Mouse (Mus musculus) myocyte (in vitro differentiated cells): ENCODE measurements at regions not wholly inside any gene's neighbourhood (a gene's known extent, or its start where the extent isn't known, plus 50 kb on each side); places are given as distances from the start of the nearest gene placed in this dataset.

Experiments used
- E2F4 ChIP-seq: IDR thresholded peaks from one replicate; pipeline ENCODE4 v1.6.1; 2011; ENCODE audit warnings: mild to moderate bottlenecking, control low read depth, moderate library complexity; ENCODE audit not compliant: insufficient read depth
- POLR2A ChIP-seq: IDR thresholded peaks from one replicate; pipeline ENCODE4 v1.6.1; 2011; ENCODE audit warnings: low read depth, mild to moderate bottlenecking, control low read depth, moderate library complexity; ENCODE audit not compliant: insufficient read length
- TCF12 ChIP-seq: IDR thresholded peaks from one replicate; pipeline ENCODE4 v1.6.1; 2011; ENCODE audit warnings: mild to moderate bottlenecking, control low read depth; ENCODE audit not compliant: poor library complexity, insufficient read depth, severe bottlenecking

- no peak for TF ChIP-seq POLR2A
- no peak for TF ChIP-seq E2F4
- no peak for TF ChIP-seq TCF12
Observed at GRCm38 (mm10) chr2:144174366-144175035, 96.0 kb upstream of the Mgme1 start.
